Mouse (Mus musculus): ENCODE measurements around the gene Kat2a. TPM values are rescaled to one million over a fixed set of nuclear protein-coding genes. Genes with fewer than 3 reads are reported as not detected.

Gene Kat2a
- polyA plus RNA-seq, 1 experiment: not detected

DNA sequence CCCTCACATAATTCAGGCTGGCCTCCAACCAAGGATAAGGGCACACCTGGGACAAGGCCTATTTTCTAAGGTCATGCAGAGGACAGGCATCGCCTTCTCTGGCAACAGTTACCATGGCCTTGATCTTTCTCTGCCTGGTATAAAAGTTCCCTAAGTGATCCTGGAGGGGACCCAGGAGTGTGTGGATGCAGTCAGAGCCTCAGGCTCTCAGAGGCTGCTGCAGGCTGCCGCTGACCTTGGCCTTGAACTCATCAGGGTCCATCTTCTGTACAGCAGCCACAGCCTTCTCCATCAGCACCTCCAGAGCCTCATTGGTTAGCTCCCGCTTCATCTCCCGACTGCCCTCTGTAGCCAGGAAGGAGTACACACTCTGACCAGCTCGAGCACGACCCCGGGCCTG is 14.3 kb downstream of the Kat2a start:
- Histone ChIP-seq H3K4me3 (ENCODE audit: insufficient read depth, low read depth, low read length) (no peak overlapping the region), H3K27ac (ENCODE audit: insufficient read depth, low read depth, low read length) (no peak overlapping the region), H3K4me1 (ENCODE audit: control insufficient read depth, insufficient read depth, low read length) (peaks cover 4% of the 10 kb centered on the region; the same call in 1 of the 2 replicates)
- WGBS: 85% methylated on average over 7 of the region's 7 CpGs
- TF ChIP-seq CTCF (IDR thresholded peaks at IDR 0.05; ENCODE audit: insufficient read depth, low read depth, low read length) (no peak), POLR2A (IDR thresholded peaks at IDR 0.05; ENCODE audit: insufficient read depth, low read depth, low read length) (no peak)

DNA sequence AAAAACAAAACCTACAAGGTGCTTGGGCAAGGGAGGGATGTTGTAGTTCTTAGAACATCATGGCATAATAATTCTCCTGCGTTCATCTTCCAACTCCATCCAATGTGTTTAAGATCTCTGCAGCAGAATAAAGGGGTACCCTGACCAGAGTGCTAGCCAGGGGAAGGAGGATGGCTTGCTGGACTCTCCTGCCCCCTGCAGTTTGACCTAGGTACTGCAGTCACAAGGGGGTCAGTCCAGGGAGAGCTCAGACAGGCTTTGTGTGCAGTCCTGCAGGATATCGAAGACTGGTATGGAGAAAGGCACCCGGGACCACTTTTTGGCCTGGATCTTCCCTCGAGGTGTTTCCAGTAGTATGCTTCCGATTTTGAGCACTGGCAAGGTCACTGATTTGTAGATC is 17.3 kb downstream of the Kat2a start:
- Histone ChIP-seq H3K4me3 (ENCODE audit: insufficient read depth, low read depth, low read length) (no peak overlapping the region), H3K27ac (ENCODE audit: insufficient read depth, low read depth, low read length) (no peak overlapping the region), H3K4me1 (ENCODE audit: control insufficient read depth, insufficient read depth, low read length) (0 out of 2 replicates have a peak, but pooled peaks cover 16% of the 10 kb centered on the region)
- TF ChIP-seq POLR2A (IDR thresholded peaks at IDR 0.05; ENCODE audit: insufficient read depth, low read depth, low read length): no peak
- peak; percentile 88 for TF ChIP-seq CTCF (IDR thresholded peaks at IDR 0.05; ENCODE audit: insufficient read depth, low read depth, low read length)
- WGBS: 24% methylated on average over 5 of the region's 5 CpGs

DNA sequence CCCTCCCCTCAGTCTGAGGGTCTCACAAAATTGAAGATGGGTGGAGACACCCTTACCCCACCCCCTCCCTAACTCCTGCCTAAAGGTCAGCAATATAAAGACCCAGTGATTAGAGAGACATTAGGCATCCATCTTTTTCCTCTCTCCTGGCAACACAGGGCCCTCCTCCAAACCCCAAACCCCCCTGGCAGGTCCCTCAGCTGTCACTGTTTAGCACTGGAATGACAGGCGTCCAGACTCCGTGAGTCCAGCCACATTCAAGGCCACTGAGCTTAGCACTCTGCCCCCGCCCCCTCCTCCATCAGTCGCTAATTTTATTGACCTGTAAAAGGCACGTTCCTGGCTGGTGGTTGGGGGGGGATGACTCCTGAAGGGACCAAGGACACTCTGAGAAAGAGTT is 19.1 kb downstream of the Kat2a start:
- 55% methylated on average over 5 of the region's 5 CpGs for WGBS
- H3K4me3 ChIP-seq (ENCODE audit: insufficient read depth, low read depth, low read length): no peak overlapping the region
- TF ChIP-seq CTCF (IDR thresholded peaks at IDR 0.05; ENCODE audit: insufficient read depth, low read depth, low read length): no peak
- TF ChIP-seq POLR2A (IDR thresholded peaks at IDR 0.05; ENCODE audit: insufficient read depth, low read depth, low read length): no peak
- 0 out of 2 replicates have a peak, but pooled peaks cover 16% of the 10 kb centered on the region for H3K4me1 ChIP-seq (ENCODE audit: control insufficient read depth, insufficient read depth, low read length)
- H3K27ac ChIP-seq (ENCODE audit: insufficient read depth, low read depth, low read length): no peak overlapping the region

DNA sequence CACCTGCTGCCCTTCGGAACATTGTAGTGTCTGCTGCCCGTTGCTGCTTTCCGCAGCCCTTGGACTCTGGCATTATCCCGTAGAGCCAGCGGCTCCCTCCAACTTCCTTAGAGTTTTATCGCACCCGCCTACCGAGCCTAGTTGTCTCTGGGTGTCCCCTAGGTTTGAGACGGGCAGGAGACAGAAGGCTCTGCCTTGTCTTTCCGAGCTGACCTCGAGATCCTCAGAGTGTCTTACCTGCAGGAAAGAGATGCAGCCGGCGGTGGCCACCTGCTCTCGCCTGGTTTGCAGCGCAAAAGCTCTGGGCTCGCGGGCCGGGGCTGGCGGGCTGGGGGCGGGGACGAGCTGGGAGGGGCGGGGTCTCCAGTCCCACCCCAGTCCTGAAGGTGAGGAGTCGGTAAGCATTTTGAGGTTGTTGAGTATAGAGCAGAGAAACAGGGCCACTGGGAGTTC is 20.1 kb downstream of the Kat2a start, which contains the start of gene Zfp385c:
TSS of gene Zfp385c (minus strand) at position 292 of the 453 bp plus-strand sequence.
- Histone ChIP-seq H3K4me1 (ENCODE audit: control insufficient read depth, insufficient read depth, low read length) (0 out of 2 replicates have a peak, but pooled peaks cover 16% of the 10 kb centered on the region), H3K4me3 (ENCODE audit: insufficient read depth, low read depth, low read length) (no peak within 1 kb of the TSS), H3K27ac (ENCODE audit: insufficient read depth, low read depth, low read length) (no peak within 1 kb of the TSS)
- TF ChIP-seq POLR2A (IDR thresholded peaks at IDR 0.05; ENCODE audit: insufficient read depth, low read depth, low read length) (no peak), CTCF (IDR thresholded peaks at IDR 0.05; ENCODE audit: insufficient read depth, low read depth, low read length) (no peak)
- WGBS: 19% methylated on average over 23 of the region's 23 CpGs

DNA sequence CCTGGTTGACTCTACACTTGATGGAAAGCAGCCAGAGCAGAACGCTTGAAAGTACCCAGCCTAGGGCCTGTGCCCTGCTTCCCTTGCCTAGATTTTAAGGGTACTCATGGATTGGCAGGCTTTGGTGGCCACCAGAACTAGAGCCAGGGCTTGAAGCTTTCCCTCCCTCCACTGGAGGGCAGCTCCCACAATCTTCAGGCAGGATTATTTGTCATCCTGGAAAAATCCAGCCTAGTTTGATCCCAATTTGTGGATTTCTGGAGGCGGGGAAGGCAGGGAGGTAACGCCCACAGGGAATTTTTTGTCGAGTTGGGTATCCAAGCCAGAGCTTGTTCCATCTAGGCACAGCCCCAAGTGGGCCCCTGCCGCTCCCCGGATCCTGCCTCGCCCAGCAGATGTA is 21.9 kb downstream of the Kat2a start:
- no peak overlapping the region for H3K27ac ChIP-seq (ENCODE audit: insufficient read depth, low read depth, low read length)
- H3K4me1 ChIP-seq (ENCODE audit: control insufficient read depth, insufficient read depth, low read length): 0 out of 2 replicates have a peak, but pooled peaks cover 16% of the 10 kb centered on the region
- WGBS: 58% methylated on average over 7 of the region's 7 CpGs
- TF ChIP-seq CTCF (IDR thresholded peaks at IDR 0.05; ENCODE audit: insufficient read depth, low read depth, low read length) (no peak), POLR2A (IDR thresholded peaks at IDR 0.05; ENCODE audit: insufficient read depth, low read depth, low read length) (no peak)
- no peak overlapping the region for H3K4me3 ChIP-seq (ENCODE audit: insufficient read depth, low read depth, low read length)

DNA sequence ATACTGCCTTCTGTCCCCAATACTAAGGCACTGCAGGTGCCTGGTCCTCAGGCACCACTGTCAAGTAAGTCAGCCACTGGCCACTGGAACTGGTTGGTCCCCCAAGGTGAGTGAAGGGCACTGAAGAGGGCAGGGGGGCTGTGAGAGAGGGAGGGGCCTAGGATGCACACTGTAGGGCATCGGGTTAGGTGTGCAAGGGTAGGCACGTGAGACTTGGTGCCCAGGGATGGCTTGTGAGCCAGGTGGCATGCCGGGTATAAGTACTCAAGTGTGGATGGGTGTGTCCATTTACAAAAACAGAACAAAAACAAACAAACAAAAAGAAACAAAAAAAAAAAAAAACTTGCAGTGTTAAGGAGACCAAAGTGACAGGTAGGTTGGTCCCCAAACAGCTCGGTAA is 23.8 kb downstream of the Kat2a start:
- TF ChIP-seq POLR2A (IDR thresholded peaks at IDR 0.05; ENCODE audit: insufficient read depth, low read depth, low read length) (no peak), CTCF (IDR thresholded peaks at IDR 0.05; ENCODE audit: insufficient read depth, low read depth, low read length) (no peak)
- 78% methylated on average over 4 of the region's 4 CpGs for WGBS
- Histone ChIP-seq H3K4me1 (ENCODE audit: control insufficient read depth, insufficient read depth, low read length) (0 out of 2 replicates have a peak, but pooled peaks cover 16% of the 10 kb centered on the region), H3K4me3 (ENCODE audit: insufficient read depth, low read depth, low read length) (no peak overlapping the region), H3K27ac (ENCODE audit: insufficient read depth, low read depth, low read length) (no peak overlapping the region)

DNA sequence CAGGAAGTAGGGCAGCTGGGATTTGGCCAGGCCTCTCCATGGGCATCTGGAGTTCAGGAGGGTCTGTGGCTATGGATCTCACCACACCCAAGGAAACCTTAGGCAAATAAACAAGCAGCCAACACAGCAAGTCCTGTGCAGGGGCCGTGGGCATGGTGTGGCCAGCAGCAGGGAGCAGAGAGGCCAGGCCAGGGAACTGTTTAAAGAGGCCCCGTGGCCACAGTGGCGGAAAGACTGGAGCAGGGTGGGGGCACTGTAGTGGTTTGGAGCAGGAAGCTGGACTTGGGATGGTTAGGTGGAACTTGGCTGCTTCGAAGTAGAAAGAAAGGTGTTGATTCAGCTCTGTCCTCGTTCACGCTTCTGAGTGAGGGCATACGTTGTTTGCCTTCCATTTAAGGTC is 25.0 kb downstream of the Kat2a start:
- Histone ChIP-seq H3K27ac (ENCODE audit: insufficient read depth, low read depth, low read length) (no peak overlapping the region), H3K4me3 (ENCODE audit: insufficient read depth, low read depth, low read length) (no peak overlapping the region), H3K4me1 (ENCODE audit: control insufficient read depth, insufficient read depth, low read length) (0 out of 2 replicates have a peak, but pooled peaks cover 16% of the 10 kb centered on the region)
- TF ChIP-seq POLR2A (IDR thresholded peaks at IDR 0.05; ENCODE audit: insufficient read depth, low read depth, low read length): no peak
- TF ChIP-seq CTCF (IDR thresholded peaks at IDR 0.05; ENCODE audit: insufficient read depth, low read depth, low read length): no peak
- WGBS: 92% methylated on average over 7 of the region's 7 CpGs

DNA sequence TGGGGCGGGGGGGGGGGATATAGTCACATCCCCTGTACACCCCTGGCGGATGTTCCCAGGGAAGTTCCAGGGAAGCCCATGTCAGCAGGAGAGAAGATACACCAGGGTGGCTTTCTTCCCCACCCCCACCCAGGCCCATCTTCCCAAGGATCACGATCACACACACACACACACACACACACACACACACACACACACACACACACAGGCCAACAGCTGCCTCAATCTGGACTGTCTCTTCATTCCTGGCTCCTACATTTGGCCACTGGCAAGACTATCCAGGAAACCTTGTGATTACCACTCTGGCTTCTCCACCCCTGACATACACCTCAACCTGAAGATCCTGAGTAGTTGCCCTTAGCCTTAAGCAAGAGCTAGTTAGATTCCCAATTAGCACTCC is 26.9 kb downstream of the Kat2a start:
- Histone ChIP-seq H3K4me3 (ENCODE audit: insufficient read depth, low read depth, low read length) (no peak overlapping the region), H3K4me1 (ENCODE audit: control insufficient read depth, insufficient read depth, low read length) (0 out of 2 replicates have a peak, but pooled peaks cover 4% of the 10 kb centered on the region), H3K27ac (ENCODE audit: insufficient read depth, low read depth, low read length) (no peak overlapping the region)
- TF ChIP-seq CTCF (IDR thresholded peaks at IDR 0.05; ENCODE audit: insufficient read depth, low read depth, low read length) (no peak), POLR2A (IDR thresholded peaks at IDR 0.05; ENCODE audit: insufficient read depth, low read depth, low read length) (no peak)
- 85% methylated on average over 3 of the region's 3 CpGs for WGBS

DNA sequence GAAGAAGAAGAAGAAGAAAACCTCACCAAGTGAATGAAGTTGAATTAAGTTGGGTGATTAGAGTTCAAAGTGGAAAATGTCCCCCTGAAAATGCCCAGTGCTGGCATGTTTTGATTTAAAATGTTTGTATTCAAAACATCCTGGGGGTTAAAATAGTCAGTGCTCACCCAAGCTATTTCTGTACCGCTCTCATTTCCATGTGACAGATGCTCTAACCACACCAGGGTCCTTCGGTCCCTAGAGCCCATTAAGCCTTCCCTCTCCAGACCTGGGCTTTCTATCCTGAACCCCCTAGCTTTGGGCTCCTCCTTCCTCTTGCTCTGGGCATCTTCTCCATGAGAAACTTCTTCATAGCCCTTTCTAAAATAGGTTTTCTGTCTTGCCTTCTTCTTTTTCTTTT is 28.2 kb downstream of the Kat2a start:
- no peaks in the 10 kb centered on the region for H3K4me1 ChIP-seq (ENCODE audit: control insufficient read depth, insufficient read depth, low read length)
- H3K4me3 ChIP-seq (ENCODE audit: insufficient read depth, low read depth, low read length): no peak overlapping the region
- TF ChIP-seq POLR2A (IDR thresholded peaks at IDR 0.05; ENCODE audit: insufficient read depth, low read depth, low read length): no peak
- TF ChIP-seq CTCF (IDR thresholded peaks at IDR 0.05; ENCODE audit: insufficient read depth, low read depth, low read length): no peak
- H3K27ac ChIP-seq (ENCODE audit: insufficient read depth, low read depth, low read length): no peak overlapping the region
- 81% methylated on average over 2 of the region's 2 CpGs for WGBS

All from olfactory bulb, adult 2 months (tissue).